Mouse (Mus musculus) intestine, embryonic 16.5 days (tissue): ENCODE data around the gene Mon1a. TPM values are rescaled to one million over a fixed set of nuclear protein-coding genes. Genes with fewer than 3 reads are reported as not detected.
A peak's percentile ranks its signal among the peaks of the same experiment; 100 is the strongest.

Source experiments
- ATAC-seq: fragments of 200-750 bp; cut with Nextera tagmentation; 2 replicates; pipeline ENCODE4 v1.8.0; 2017; ENCODE audit warnings: moderate TSS enrichment, moderate library complexity
- H3K27ac ChIP-seq: fragments of 300-500 bp; sonication (generic); 2 replicates; pipeline ENCODE4 v1.5.1; 2014; ENCODE audit warnings: mild to moderate bottlenecking, low read length
- H3K27me3 ChIP-seq: fragments of 300-500 bp; sonication (generic); replicated peaks from 2 replicates; pipeline ENCODE4 v1.6.1; 2014; ENCODE audit warnings: low read length, control low read depth, mixed read lengths; ENCODE audit not compliant: control insufficient read depth, insufficient read depth
- H3K36me3 ChIP-seq: fragments of 300-500 bp; sonication (generic); 2 replicates; pipeline ENCODE4 v1.6.1; 2014; ENCODE audit warnings: low read length, control low read depth; ENCODE audit not compliant: control insufficient read depth, insufficient read depth
- H3K4me1 ChIP-seq: fragments of 300-500 bp; sonication (generic); 2 replicates; pipeline ENCODE4 v1.6.1; 2014; ENCODE audit warnings: low read length, control low read depth, mixed read lengths; ENCODE audit not compliant: control insufficient read depth, insufficient read depth
- H3K4me2 ChIP-seq: fragments of 300-500 bp; sonication (generic); 2 replicates; pipeline ENCODE4 v1.6.1; 2014; ENCODE audit warnings: low read depth, low read length, control low read depth
- H3K4me3 ChIP-seq: fragments of 300-500 bp; sonication (generic); 2 replicates; pipeline ENCODE4 v1.5.1; 2014; ENCODE audit warnings: mild to moderate bottlenecking, low read length
- H3K9ac ChIP-seq: fragments of 300-500 bp; sonication (generic); 2 replicates; pipeline ENCODE4 v1.6.1; 2014; ENCODE audit warnings: low read depth, low read length
- H3K9me3 ChIP-seq: fragments of 300-500 bp; sonication (generic); 2 replicates; pipeline ENCODE4 v1.6.1; 2016; ENCODE audit warnings: low read length, control low read depth; ENCODE audit not compliant: control insufficient read depth
- WGBS: fragments of 180-500 bp; shearing (Covaris S2); extraction: QIAGEN DNeasy Blood & Tissue Kit; methylation state at CpG from one replicate; pipeline ENCODE4 v1.1.7; 2014; 5-methylcytosine and 5-hydroxymethylcytosine counted together
- polyA plus RNA-seq: library from polyadenylated mRNA; unstranded; fragments of >200 nt; fragmentation: Nextera tagmentation; extraction: Ambion mirVana; gene quantifications from 2 replicates; pipeline ENCODE4 v1.2.1, GENCODE M21; 2015

The Mon1a gene
- polyA plus RNA-seq, 1 experiment from 2014 or later, result 22.5 TPM

DNA sequence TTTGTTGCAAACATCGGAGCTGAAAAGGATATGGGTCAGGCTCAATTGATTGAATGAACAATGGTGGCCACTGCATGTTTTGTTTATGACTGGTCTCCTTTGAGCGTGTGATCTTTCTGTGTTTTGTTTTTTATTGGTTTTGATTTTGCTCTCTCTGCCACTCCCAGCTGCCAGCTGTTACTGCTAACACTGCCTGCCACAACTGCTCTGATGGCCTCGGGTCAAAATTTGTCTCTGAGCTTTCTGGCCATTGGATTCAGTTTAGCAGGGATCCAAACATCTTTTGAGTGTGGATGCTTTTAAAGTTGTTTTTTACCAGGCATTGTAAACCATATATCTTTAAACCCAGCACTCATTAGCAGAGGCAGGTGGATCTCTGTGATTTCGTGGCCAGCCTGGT lies 7.5 kb upstream of the Mon1a start:
- ATAC-seq, result no peak
- Histone ChIP-seq H3K9ac (no peak overlapping the region), H3K4me1 (no peaks in the 10 kb centered on the region), H3K27me3 (no peaks in the 10 kb centered on the region), H3K4me3 (no peak overlapping the region), H3K27ac (no peak overlapping the region), H3K36me3 (no peaks in the 10 kb centered on the region), H3K4me2 (no peak overlapping the region), H3K9me3 (no peaks in the 10 kb centered on the region)
- WGBS, result 65% methylated on average over 4 of the region's 4 CpGs

DNA sequence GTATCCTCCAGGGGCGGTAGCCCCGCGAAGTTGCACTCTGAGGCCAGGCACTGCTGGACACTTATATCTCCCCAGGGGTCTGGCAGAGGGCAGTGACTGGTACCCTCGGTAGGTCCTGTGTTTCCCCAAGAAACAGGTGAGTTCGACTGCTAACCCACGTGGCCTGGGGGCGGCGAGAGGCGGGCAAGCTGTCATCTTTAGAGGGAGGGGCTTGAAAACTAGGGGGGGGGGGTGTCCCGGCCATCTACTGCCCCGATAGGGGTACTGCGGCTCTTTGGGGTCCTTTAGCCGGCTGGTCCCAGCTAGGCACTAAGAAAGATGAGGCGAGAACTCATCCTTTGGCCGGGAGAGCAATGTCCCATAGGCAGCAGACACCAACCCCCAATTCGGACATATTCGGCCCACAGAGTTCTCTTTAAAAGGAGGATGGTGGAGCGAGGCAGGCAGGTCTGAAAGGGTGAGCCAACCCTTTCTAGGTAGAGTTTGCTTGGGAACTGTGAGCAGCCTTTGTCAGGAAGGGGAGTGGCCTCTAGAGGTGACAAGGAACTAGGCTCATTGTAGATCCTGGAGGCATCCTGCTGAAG lies 408 bp downstream of the Mon1a start:
- Histone ChIP-seq H3K4me1 (peaks cover 11% of the 10 kb centered on the region; the same call in 1 of the 2 replicates), H3K4me3 (peak overlapping the region; percentile 84), H3K9ac (peak overlapping the region; percentile 80), H3K9me3 (no peaks in the 10 kb centered on the region), H3K27me3 (0 out of 2 replicates have a peak, but pooled peaks cover 4% of the 10 kb centered on the region), H3K36me3 (no peaks in the 10 kb centered on the region; the same call in 1 of the 2 replicates), H3K27ac (peak overlapping the region; percentile 82), H3K4me2 (peak overlapping the region; percentile 86)
- ATAC-seq, result peak; percentile 65
- under 1% methylated on average over 18 of the region's 18 CpGs for WGBS

DNA sequence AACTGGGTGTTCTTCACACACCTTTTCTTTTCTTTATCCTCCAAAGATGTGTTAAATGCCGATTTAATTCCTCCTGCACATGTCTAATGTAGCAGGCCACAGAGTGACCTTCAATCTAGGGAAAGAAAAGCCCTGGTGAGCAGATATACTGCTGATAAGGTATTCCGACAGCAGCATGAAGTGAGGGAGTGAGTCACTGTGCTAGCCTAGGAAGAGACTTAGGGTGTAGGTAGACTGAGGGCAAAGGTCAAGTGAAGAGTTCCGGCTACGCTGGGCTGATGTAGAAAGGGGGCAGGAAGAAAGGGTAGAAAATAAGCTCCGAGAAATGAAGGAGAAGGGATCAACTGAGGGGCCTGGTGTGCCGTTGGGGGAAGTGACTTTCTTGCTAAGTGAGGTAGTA lies 2.3 kb downstream of the Mon1a start:
- Histone ChIP-seq H3K27me3 (0 out of 2 replicates have a peak, but pooled peaks cover 4% of the 10 kb centered on the region), H3K27ac (peak overlapping the region; percentile 82), H3K36me3 (no peaks in the 10 kb centered on the region; the same call in 1 of the 2 replicates), H3K4me3 (peak overlapping the region; percentile 1; the same call in 1 of the 2 replicates), H3K9ac (no peak overlapping the region), H3K4me2 (peak overlapping the region; percentile 86; the same call in 1 of the 2 replicates), H3K9me3 (no peaks in the 10 kb centered on the region), H3K4me1 (peaks cover 11% of the 10 kb centered on the region; the same call in 1 of the 2 replicates)
- peak; percentile 75 for ATAC-seq
- 65% methylated on average over 6 of the region's 6 CpGs for WGBS

DNA sequence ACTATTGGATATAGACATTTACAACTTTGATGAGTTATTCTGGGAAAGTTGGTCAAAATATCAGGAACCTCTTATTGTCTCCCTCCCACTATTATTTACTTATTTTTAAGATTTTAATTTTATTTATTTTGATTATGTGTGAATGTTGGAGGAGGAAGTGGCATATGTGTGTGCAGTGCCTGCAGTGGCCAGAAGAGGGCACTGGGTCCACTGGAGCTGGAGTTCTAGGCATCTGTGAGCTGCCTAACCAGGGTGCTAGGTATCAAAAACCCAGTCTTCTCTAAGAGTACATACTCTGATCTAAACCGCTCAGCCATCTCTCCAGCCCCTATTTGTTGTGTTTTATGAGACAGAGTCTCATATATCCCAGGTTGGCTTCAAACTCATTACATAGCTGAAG lies 3.1 kb downstream of the Mon1a start:
- H3K4me2 ChIP-seq, result no peak overlapping the region
- H3K27me3 ChIP-seq, result 0 out of 2 replicates have a peak, but pooled peaks cover 4% of the 10 kb centered on the region
- no peak for ATAC-seq
- H3K27ac ChIP-seq, result 0 out of 2 replicates have a peak overlapping the region, but pooled peaks have one; percentile 1
- no peak overlapping the region for H3K9ac ChIP-seq
- no peak overlapping the region for H3K4me3 ChIP-seq
- WGBS, result 97% methylated on average over 1 of the region's 1 CpGs
- H3K36me3 ChIP-seq, result no peaks in the 10 kb centered on the region; the same call in 1 of the 2 replicates
- H3K9me3 ChIP-seq, result no peaks in the 10 kb centered on the region
- peaks cover 11% of the 10 kb centered on the region; the same call in 1 of the 2 replicates for H3K4me1 ChIP-seq

- peaks cover 2% of the 10 kb centered on the region; the same call in 1 of the 2 replicates for H3K36me3 ChIP-seq
- no peaks in the 10 kb centered on the region for H3K9me3 ChIP-seq
- 88% methylated on average over 10 of the region's 10 CpGs for WGBS
- no peak overlapping the region for H3K4me2 ChIP-seq
- ATAC-seq, result no peak
- no peaks in the 10 kb centered on the region for H3K4me1 ChIP-seq
- no peak overlapping the region for H3K9ac ChIP-seq
- no peaks in the 10 kb centered on the region for H3K27me3 ChIP-seq
- no peak overlapping the region for H3K4me3 ChIP-seq
- no peak overlapping the region for H3K27ac ChIP-seq
Measured at GRCm38 (mm10) chr9:107898563-107898962, 10.6 kb downstream of the Mon1a start.

DNA sequence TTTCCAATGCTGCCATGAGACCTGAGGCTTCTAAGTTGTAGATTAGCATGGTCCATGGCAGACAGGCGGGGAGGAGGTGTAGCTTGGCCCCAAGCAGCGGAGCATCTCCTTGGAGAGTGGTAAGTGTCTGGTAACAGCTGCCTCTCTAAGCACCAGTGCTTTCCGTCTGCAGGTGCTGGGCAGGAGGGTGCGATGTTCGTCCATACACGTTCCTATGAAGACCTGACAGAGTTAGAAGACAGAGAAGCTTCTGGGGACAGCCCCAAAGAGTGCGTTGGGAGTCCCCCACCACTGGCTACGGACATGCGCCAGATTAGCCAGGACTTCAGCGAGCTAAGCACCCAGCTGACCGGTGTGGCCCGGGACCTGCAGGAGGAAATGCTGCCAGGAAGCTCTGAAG lies 11.9 kb downstream of the Mon1a start:
- no peak for ATAC-seq
- Histone ChIP-seq H3K9me3 (no peaks in the 10 kb centered on the region), H3K4me3 (no peak overlapping the region), H3K27me3 (no peaks in the 10 kb centered on the region), H3K36me3 (peaks cover 2% of the 10 kb centered on the region; the same call in 1 of the 2 replicates), H3K9ac (no peak overlapping the region), H3K27ac (no peak overlapping the region), H3K4me1 (0 out of 2 replicates have a peak, but pooled peaks cover under 1% of the 10 kb centered on the region), H3K4me2 (no peak overlapping the region)
- 81% methylated on average over 12 of the region's 12 CpGs for WGBS

DNA sequence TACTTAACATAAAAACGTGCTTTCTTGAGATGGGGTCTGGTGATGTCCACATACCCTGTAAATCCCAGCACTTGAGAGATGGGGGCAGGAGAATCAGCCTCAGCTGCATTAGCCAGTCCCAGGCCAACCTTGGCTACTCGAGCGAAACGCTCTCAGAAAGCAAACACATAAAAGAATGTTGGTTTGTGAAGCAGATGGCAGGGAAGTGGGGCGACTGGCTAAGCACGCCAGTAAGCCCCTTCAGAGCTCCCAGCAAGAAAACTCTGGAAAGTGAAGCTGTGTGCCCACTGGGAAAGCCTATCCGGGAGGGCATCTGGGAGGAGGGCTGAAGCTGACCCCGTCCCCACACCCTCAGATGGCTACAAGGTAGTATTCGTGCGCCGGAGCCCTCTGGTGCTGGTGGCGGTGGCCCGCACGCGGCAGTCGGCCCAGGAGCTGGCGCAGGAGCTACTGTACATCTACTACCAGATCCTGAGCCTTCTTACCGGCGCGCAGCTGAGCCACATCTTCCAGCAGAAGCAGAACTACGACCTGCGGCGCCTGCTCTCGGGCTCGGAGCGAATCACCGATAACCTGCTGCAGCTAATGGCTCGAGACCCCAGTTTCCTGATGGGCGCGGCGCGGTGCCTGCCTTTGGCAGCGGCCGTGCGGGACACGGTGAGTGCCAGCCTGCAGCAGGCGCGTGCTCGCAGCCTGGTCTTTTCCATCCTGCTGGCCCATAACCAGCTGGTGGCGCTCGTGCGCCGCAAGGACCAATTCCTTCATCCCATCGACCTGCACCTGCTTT lies 13.1 kb downstream of the Mon1a start:
- H3K4me3 ChIP-seq, result peak overlapping the region; percentile 31
- 14% methylated on average over 44 of the region's 44 CpGs for WGBS
- peaks cover 7% of the 10 kb centered on the region for H3K4me1 ChIP-seq
- H3K27me3 ChIP-seq, result no peaks in the 10 kb centered on the region
- H3K36me3 ChIP-seq, result peaks cover 2% of the 10 kb centered on the region; the same call in 1 of the 2 replicates
- no peak overlapping the region for H3K27ac ChIP-seq
- H3K9me3 ChIP-seq, result no peaks in the 10 kb centered on the region
- H3K9ac ChIP-seq, result peak overlapping the region; percentile 47
- ATAC-seq, result peak; percentile 59
- H3K4me2 ChIP-seq, result peak overlapping the region; percentile 37

DNA sequence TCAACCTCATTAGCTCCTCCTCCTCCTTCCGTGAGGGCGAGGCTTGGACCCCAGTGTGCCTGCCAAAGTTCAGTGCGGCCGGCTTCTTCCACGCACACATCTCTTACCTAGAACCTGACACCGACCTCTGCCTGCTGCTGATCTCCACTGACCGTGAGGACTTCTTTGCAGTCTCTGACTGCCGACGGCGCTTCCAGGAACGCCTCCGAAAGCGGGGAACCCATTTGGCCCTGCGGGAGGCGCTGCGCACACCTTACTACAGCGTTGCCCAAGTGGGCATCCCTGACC lies 13.6 kb downstream of the Mon1a start:
- 18% methylated on average over 17 of the region's 17 CpGs for WGBS
- no peak; the same call in 1 of the 2 replicates for ATAC-seq
- no peak overlapping the region for H3K4me3 ChIP-seq

GRCm38 (mm10) chr9:107904726-107905125 lies 16.8 kb downstream of the Mon1a start:
- ATAC-seq, result no peak
- H3K4me1 ChIP-seq, result peaks cover 21% of the 10 kb centered on the region
- H3K27ac ChIP-seq, result no peak overlapping the region

More for the DNA sequence above, 13.6 kb downstream of the Mon1a start:
- Histone ChIP-seq H3K9me3 (no peaks in the 10 kb centered on the region), H3K4me1 (peaks cover 12% of the 10 kb centered on the region), H3K4me2 (peak overlapping the region; percentile 37), H3K27me3 (no peaks in the 10 kb centered on the region), H3K36me3 (peaks cover 2% of the 10 kb centered on the region; the same call in 1 of the 2 replicates), H3K9ac (no peak overlapping the region), H3K27ac (no peak overlapping the region)

More at GRCm38 (mm10) chr9:107904726-107905125, 16.8 kb downstream of the Mon1a start:
- peaks cover 2% of the 10 kb centered on the region; the same call in 1 of the 2 replicates for H3K36me3 ChIP-seq
- H3K9me3 ChIP-seq, result no peaks in the 10 kb centered on the region
- 6% methylated on average over 4 of the region's 4 CpGs for WGBS
- no peak overlapping the region for H3K4me2 ChIP-seq
- H3K9ac ChIP-seq, result no peak overlapping the region
- H3K27me3 ChIP-seq, result no peaks in the 10 kb centered on the region
- no peak overlapping the region for H3K4me3 ChIP-seq
